In genomic region chr5:7344145-7345010, GRCm38 (mm10) we compare ENCODE assay signal across 10 mouse cellular contexts. TPM values are rescaled to one million over a fixed set of nuclear protein-coding genes. Genes with fewer than 3 reads are reported as not detected.
DNase-seq lines count a peak whose midpoint lies in the region; ATAC-seq and TF ChIP-seq lines count a peak whose summit lies in the region.
"Had no signal": no experiment of that assay in that cellular context is flagged by ENCODE, and none has a peak within 500 bp of the region (broad histone marks: within the 10 kb centered on the region; RNA-seq: fewer than 3 reads in every experiment).

Gene Zfp804b (minus strand): TSS chr5:7344756.

- H3K36me3 ChIP-seq in embryonic facial prominence, embryonic 13.5 days: no peaks in the 10 kb centered on the region
- H3K36me3 ChIP-seq in thymus, adult 2 months (ENCODE audit: control insufficient read depth, insufficient read depth, low read length): no peaks in the 10 kb centered on the region

- intact Hi-C loops in heart, postnatal 10 days (cut with DNase I): no loop called here

- WGBS in cerebellum, adult 2 months: under 1% methylated on average over 50 of the region's 50 CpGs
- under 1% methylated on average over 50 of the region's 50 CpGs for WGBS in embryonic facial prominence, embryonic 13.5 days
- WGBS in thymus, adult 2 months: 4% methylated on average over 50 of the region's 50 CpGs

- no peak for TF ChIP-seq CTCF in cerebellum, adult 2 months (IDR thresholded peaks at IDR 0.05; ENCODE audit: borderline replicate concordance, insufficient read depth, low read depth, low read length)
- peak; percentile 34; the same call in 1 of the 2 replicates for TF ChIP-seq CTCF in layer of hippocampus, adult 2 months (conservative IDR thresholded peaks at IDR 0.05)
- no peak for TF ChIP-seq CTCF in thymus, adult 2 months (IDR thresholded peaks at IDR 0.05; ENCODE audit: borderline replicate concordance, control insufficient read depth, extremely low read depth, insufficient read depth, low read length, poor library complexity)

- no peaks in the 10 kb centered on the region for H3K9me3 ChIP-seq in embryonic facial prominence, embryonic 13.5 days

- DNase-seq in cerebellum, adult 2 months: peak; percentile 3 to 18
- DNase-seq in cerebellum, adult 9-10 months: no peak
- peak; percentile 17 to 31 for DNase-seq in heart, postnatal 10 days
- DNase-seq in layer of hippocampus, adult 2 months (ENCODE audit: low spot score in 2 of 2): peak in 1 of 2 experiments; percentile 4
- DNase-seq in lung, adult 18-20 months: peak; percentile 16 to 47
- DNase-seq in ovary, postnatal 14 days (ENCODE audit: low spot score): peak; percentile 18
- DNase-seq in thymus, adult 2 months: no peak

- peak within 1 kb of the TSS; percentile 68 for H3K9ac ChIP-seq in embryonic facial prominence, embryonic 13.5 days

- no peaks in the 10 kb centered on the region for H3K4me1 ChIP-seq in cerebellum, adult 2 months (ENCODE audit: control insufficient read depth, insufficient read depth, low read length)
- H3K4me1 ChIP-seq in embryonic facial prominence, embryonic 13.5 days: 0 out of 2 replicates have a peak, but pooled peaks cover 4% of the 10 kb centered on the region
- H3K4me1 ChIP-seq in thymus, adult 2 months (replicated peaks; ENCODE audit: control insufficient read depth, insufficient read depth, low read length): no peaks in the 10 kb centered on the region

- no peak for TF ChIP-seq POLR2A in cerebellum, adult 2 months (IDR thresholded peaks at IDR 0.05; ENCODE audit: borderline replicate concordance, insufficient read depth, low read length)
- TF ChIP-seq POLR2A in thymus, adult 2 months (IDR thresholded peaks at IDR 0.05; ENCODE audit: control insufficient read depth, extremely low read depth, insufficient read depth, low read length, poor library complexity): no peak

- no peaks in the 10 kb centered on the region for H3K27me3 ChIP-seq in cerebellum, adult 2 months (ENCODE audit: control insufficient read depth, insufficient read depth, low read length)
- H3K27me3 ChIP-seq in embryonic facial prominence, embryonic 13.5 days: peaks cover 11% of the 10 kb centered on the region
- H3K27me3 ChIP-seq in thymus, adult 2 months (ENCODE audit: control insufficient read depth, insufficient read depth, low read length): no peaks in the 10 kb centered on the region; the same call in 1 of the 2 replicates

- peak within 1 kb of the TSS; percentile 97 for H3K4me2 ChIP-seq in embryonic facial prominence, embryonic 13.5 days

- peak; percentile 76 for ATAC-seq in embryonic facial prominence, embryonic 13.5 days (ENCODE audit: insufficient number of reproducible peaks, insufficient read depth, low FRiP score, low TSS enrichment, low read depth)

- no peak within 1 kb of the TSS for H3K27ac ChIP-seq in cerebellum, adult 2 months (ENCODE audit: insufficient read depth, low read length)
- H3K27ac ChIP-seq in embryonic facial prominence, embryonic 13.5 days: no peak within 1 kb of the TSS
- H3K27ac ChIP-seq in layer of hippocampus, adult 2 months: peak within 1 kb of the TSS; percentile 40; the same call in 1 of the 2 replicates
- no peak within 1 kb of the TSS for H3K27ac ChIP-seq in thymus, adult 2 months (ENCODE audit: control insufficient read depth, insufficient read depth, low read length)

- peak within 1 kb of the TSS; percentile 6 for H3K4me3 ChIP-seq in cerebellum, adult 2 months (replicated peaks; ENCODE audit: insufficient read depth, low read depth, low read length)
- peak within 1 kb of the TSS; percentile 60 for H3K4me3 ChIP-seq in embryonic facial prominence, embryonic 13.5 days
- H3K4me3 ChIP-seq in layer of hippocampus, adult 2 months: peak within 1 kb of the TSS; percentile 67
- H3K4me3 ChIP-seq in thymus, adult 2 months (ENCODE audit: control insufficient read depth, insufficient read depth, low read length): no peak within 1 kb of the TSS

RNA-seq across cellular contexts. Expression of gene Zfp804b, which starts in this region (rescaled TPM):
- polyA plus RNA-seq in cerebellum, adult 2 months (2012; rRNA removed): 0.05 and 0.11 TPM in 2 replicates
- polyA plus RNA-seq in embryonic facial prominence, embryonic 13.5 days (2015; fragmentation: Nextera tagmentation; extraction: Ambion mirVana): 0.34 and 0.48 TPM in 2 replicates
- under 1 TPM; 0.17 to 0.19 TPM for total RNA-seq in heart, postnatal 10 days (2021)
- total RNA-seq in layer of hippocampus, adult 2 months (2021): 1 to 10 TPM; 1.0 to 1.6 TPM
- polyA plus RNA-seq in thymus, adult 2 months (2012; rRNA removed): 0.04 TPM in 1 of 2 replicates, not detected in the other
- polyA plus RNA-seq: C2C12; large intestine, adult 2 months had no signal

Comparison
In these comparisons a context has a peak if more than half of its experiments do, and no peak if none do; other contexts are left out.
1. Peak in DNase-seq and H3K4me3 ChIP-seq in cerebellum, adult 2 months; RNA of the gene not detected or under 1 TPM.
2. Peak in ATAC-seq, H3K4me3 ChIP-seq, H3K9ac ChIP-seq and H3K4me2 ChIP-seq in embryonic facial prominence, embryonic 13.5 days; RNA of the gene not detected or under 1 TPM.
3. Peak in DNase-seq in heart, postnatal 10 days; RNA of the gene not detected or under 1 TPM.
4. DNase-seq: peak in lung, adult 18-20 months (2 of 2) and ovary, postnatal 14 days (single experiment); none in cerebellum, adult 9-10 months (single experiment) and thymus, adult 2 months (single experiment).